Mouse (Mus musculus) liver, embryonic 13.5 days (tissue): ENCODE data around the gene Gm6583. TPM values are rescaled to one million over a fixed set of nuclear protein-coding genes. Genes with fewer than 3 reads are reported as not detected.
"Not testable (repeated sequence)": the region's sequence is repeated elsewhere in the genome, so short reads cannot be mapped to it uniquely, and the experiment has no call there.

Source experiments
- ATAC-seq: fragments of 200-750 bp; cut with Nextera tagmentation; 2 replicates; pipeline ENCODE4 v1.8.0; 2017; ENCODE audit warnings: low read depth, mild to moderate bottlenecking, moderate number of reproducible peaks, moderate library complexity
- DNase-seq: peaks from one replicate; pipeline ENCODE4 v3.0.0; 2022
- H3K27ac ChIP-seq: fragments of 300-500 bp; sonication (generic); 2 replicates; pipeline ENCODE4 v1.5.1; 2015; ENCODE audit warnings: moderate library complexity, mild to moderate bottlenecking, inconsistent platforms
- H3K27me3 ChIP-seq: fragments of 300-500 bp; sonication (generic); 2 replicates; pipeline ENCODE4 v1.6.1; 2015; ENCODE audit warnings: mild to moderate bottlenecking, inconsistent platforms
- H3K36me3 ChIP-seq: fragments of 300-500 bp; sonication (generic); 2 replicates; pipeline ENCODE4 v1.6.1; 2015; ENCODE audit warnings: mild to moderate bottlenecking, inconsistent platforms
- H3K4me1 ChIP-seq: fragments of 300-500 bp; sonication (generic); replicated peaks from 2 replicates; pipeline ENCODE4 v1.6.1; 2015; ENCODE audit warnings: inconsistent platforms
- H3K4me2 ChIP-seq: fragments of 300-500 bp; sonication (generic); 2 replicates; pipeline ENCODE4 v1.6.1; 2015; ENCODE audit warnings: inconsistent platforms, mild to moderate bottlenecking, moderate library complexity
- H3K4me3 ChIP-seq: fragments of 300-500 bp; sonication (generic); replicated peaks from 2 replicates; pipeline ENCODE4 v1.5.1; 2015; ENCODE audit warnings: mild to moderate bottlenecking, inconsistent platforms
- H3K9ac ChIP-seq: fragments of 300-500 bp; sonication (generic); 2 replicates; pipeline ENCODE4 v1.6.1; 2015; ENCODE audit warnings: mild to moderate bottlenecking, inconsistent platforms
- H3K9me3 ChIP-seq: fragments of 300-500 bp; sonication (generic); replicated peaks from 2 replicates; pipeline ENCODE4 v1.6.1; 2016; ENCODE audit warnings: inconsistent platforms
- WGBS: fragments of 180-500 bp; shearing (Covaris S2); methylation state at CpG from one replicate; pipeline ENCODE4 v1.1.7; 2015; ENCODE audit not compliant: insufficient replicate concordance; 5-methylcytosine and 5-hydroxymethylcytosine counted together
- polyA plus RNA-seq: library from polyadenylated mRNA; unstranded; fragments of >200 nt; fragmentation: Nextera tagmentation; extraction: Ambion mirVana; gene quantifications from 2 replicates; pipeline ENCODE4 v1.2.1, GENCODE M21; 2015

The Gm6583 gene
- polyA plus RNA-seq, 1 experiment from 2014 or later: 0.08 TPM

DNA sequence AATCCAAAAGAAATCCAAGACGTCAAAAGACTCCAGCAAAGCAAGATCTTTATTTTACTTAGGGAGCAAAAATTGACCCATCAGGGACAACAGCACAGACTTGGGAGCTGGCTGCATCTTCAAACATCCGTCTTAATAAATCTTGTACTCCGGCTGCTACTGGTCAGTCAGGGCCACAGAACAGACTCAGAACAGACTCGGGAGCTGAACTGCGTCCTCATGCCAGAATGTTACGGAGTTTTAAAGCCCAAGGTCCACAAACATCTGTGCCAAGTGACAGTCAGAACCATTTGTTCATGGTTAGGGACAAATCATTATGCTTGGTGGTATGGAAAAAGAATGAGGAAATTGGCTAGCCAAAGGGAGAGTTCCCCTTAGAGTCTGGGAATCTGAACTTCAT lies 32.6 kb downstream of the Gm6583 start:
- no peak overlapping the region for H3K4me2 ChIP-seq
- ATAC-seq (no peak), DNase-seq (no peak)
- no peak overlapping the region for H3K4me3 ChIP-seq
- 89% methylated on average over 6 of the region's 6 CpGs for WGBS
- no peak overlapping the region for H3K9ac ChIP-seq
- H3K9me3 ChIP-seq: no peaks in the 10 kb centered on the region
- H3K27ac ChIP-seq: no peak overlapping the region
- H3K4me1 ChIP-seq: peaks cover 52% of the 10 kb centered on the region
- H3K36me3 ChIP-seq: peaks cover 8% of the 10 kb centered on the region
- H3K27me3 ChIP-seq: no peaks in the 10 kb centered on the region

- Histone ChIP-seq H3K4me2 (no peak overlapping the region), H3K27ac (no peak overlapping the region), H3K9ac (no peak overlapping the region), H3K4me3 (no peak overlapping the region), H3K4me1 (peaks cover 45% of the 10 kb centered on the region), H3K36me3 (peaks cover 1% of the 10 kb centered on the region; the same call in 1 of the 2 replicates), H3K27me3 (no peaks in the 10 kb centered on the region), H3K9me3 (no peaks in the 10 kb centered on the region)
- ATAC-seq (no peak), DNase-seq (no peak)
- 58% methylated on average over 4 of the region's 4 CpGs for whole genome bisulfite sequencing
Observed at GRCm38 (mm10) chr5:112321376-112321775, 34.5 kb downstream of the Gm6583 start.

DNA sequence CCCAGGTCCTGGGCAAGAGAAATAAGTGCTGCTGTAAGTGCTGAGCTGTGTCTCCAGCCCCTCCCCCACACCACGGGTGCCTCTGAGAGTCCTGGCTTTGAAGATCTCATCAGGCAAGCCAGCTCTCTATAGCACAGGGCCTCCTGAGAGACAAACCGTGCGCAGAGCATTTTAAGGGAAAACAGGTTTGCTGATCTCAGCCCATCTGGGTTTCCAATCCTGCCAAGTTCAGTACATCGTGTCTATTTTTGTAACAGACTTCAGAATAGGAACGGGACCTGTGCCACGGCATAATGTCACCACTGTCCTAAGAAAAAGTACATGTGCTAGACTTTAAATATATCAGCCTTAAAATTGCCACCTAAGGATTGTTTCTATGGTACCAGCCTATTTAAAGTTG lies 34.9 kb downstream of the Gm6583 start:
- Histone ChIP-seq H3K27me3 (no peaks in the 10 kb centered on the region), H3K4me1 (peaks cover 45% of the 10 kb centered on the region), H3K4me3 (no peak overlapping the region), H3K4me2 (no peak overlapping the region), H3K9ac (no peak overlapping the region), H3K27ac (no peak overlapping the region), H3K36me3 (peaks cover 6% of the 10 kb centered on the region), H3K9me3 (no peaks in the 10 kb centered on the region)
- no peak for ATAC-seq
- 59% methylated on average over 6 of the region's 6 CpGs for WGBS
- no peak for DNase-seq

GRCm38 (mm10) chr5:112320379-112320778 lies 35.5 kb downstream of the Gm6583 start:
- WGBS: 67% methylated on average over 5 of the region's 5 CpGs
- no peak overlapping the region for H3K4me3 ChIP-seq
- no peak overlapping the region for H3K27ac ChIP-seq
- ATAC-seq (no peak), DNase-seq (no peak)
- H3K4me2 ChIP-seq: no peak overlapping the region
- no peaks in the 10 kb centered on the region for H3K27me3 ChIP-seq
- H3K9ac ChIP-seq: no peak overlapping the region
- H3K36me3 ChIP-seq: peaks cover 11% of the 10 kb centered on the region
- H3K4me1 ChIP-seq: peaks cover 39% of the 10 kb centered on the region
- H3K9me3 ChIP-seq: no peaks in the 10 kb centered on the region

- not testable (repeated sequence) for H3K27ac ChIP-seq, H3K9me3 ChIP-seq, H3K4me3 ChIP-seq, H3K4me2 ChIP-seq, H3K27me3 ChIP-seq, H3K9ac ChIP-seq
- Histone ChIP-seq H3K4me1 (peaks cover 29% of the 10 kb centered on the region), H3K36me3 (peaks cover 22% of the 10 kb centered on the region)
- WGBS: 59% methylated on average over 2 of the region's 2 CpGs
- ATAC-seq (peak; percentile 84), DNase-seq (peak; percentile 53)
Observed at GRCm38 (mm10) chr5:112319343-112319742, 36.5 kb downstream of the Gm6583 start.

GRCm38 (mm10) chr5:112317328-112317727 lies 38.5 kb downstream of the Gm6583 start:
- DNase-seq (no peak), ATAC-seq (no peak)
- WGBS: 37% methylated on average over 5 of the region's 5 CpGs
- H3K4me2 ChIP-seq: no peak overlapping the region
- H3K4me1 ChIP-seq: peaks cover 22% of the 10 kb centered on the region
- H3K4me3 ChIP-seq: no peak overlapping the region
- H3K9me3 ChIP-seq: no peaks in the 10 kb centered on the region
- no peak overlapping the region for H3K9ac ChIP-seq
- no peak overlapping the region for H3K27ac ChIP-seq
- H3K36me3 ChIP-seq: peaks cover 41% of the 10 kb centered on the region
- H3K27me3 ChIP-seq: no peaks in the 10 kb centered on the region

GRCm38 (mm10) chr5:112316468-112316867 lies 39.4 kb downstream of the Gm6583 start:
- 73% methylated on average over 5 of the region's 5 CpGs for WGBS
- no peak overlapping the region for H3K4me2 ChIP-seq

DNA sequence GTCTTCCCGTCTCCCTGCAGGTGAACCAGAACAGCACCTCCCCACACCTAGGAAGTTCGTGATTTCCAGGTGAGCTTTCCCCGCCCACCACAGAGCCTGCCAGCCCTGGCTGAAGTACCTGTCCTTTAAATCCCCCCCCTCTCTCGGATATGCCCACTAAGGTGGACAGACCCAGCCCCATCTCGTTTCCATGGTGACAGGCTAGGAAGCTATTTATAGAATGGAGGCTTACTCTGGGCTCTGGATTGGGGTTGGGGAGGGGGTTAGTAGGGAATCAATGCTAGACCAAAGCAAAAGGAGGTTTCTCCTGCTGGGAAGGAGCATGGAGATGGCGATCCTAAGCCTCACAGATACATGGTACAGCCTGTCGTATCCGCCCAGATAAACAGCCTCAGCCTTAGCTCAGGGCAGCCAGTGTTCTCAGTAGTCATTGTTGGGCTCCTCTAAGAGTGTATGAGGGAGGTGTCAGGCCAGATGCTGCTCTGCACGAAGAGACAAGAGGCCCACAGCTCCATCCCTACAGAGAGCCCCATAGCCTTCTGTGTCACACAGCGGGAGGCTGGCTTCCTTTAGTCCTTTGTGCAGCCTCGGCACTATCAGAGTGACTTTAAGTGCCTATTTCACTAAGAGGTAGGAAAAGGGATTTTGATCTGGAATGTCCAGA lies 42.5 kb downstream of the Gm6583 start:
- WGBS: 74% methylated on average over 11 of the region's 11 CpGs
- peaks cover 75% of the 10 kb centered on the region for H3K36me3 ChIP-seq

More at GRCm38 (mm10) chr5:112316468-112316867, 39.4 kb downstream of the Gm6583 start:
- no peaks in the 10 kb centered on the region for H3K9me3 ChIP-seq
- ATAC-seq: no peak
- peaks cover 48% of the 10 kb centered on the region for H3K36me3 ChIP-seq
- no peak overlapping the region for H3K9ac ChIP-seq
- H3K27ac ChIP-seq: no peak overlapping the region
- no peaks in the 10 kb centered on the region for H3K27me3 ChIP-seq
- H3K4me1 ChIP-seq: peaks cover 22% of the 10 kb centered on the region
- no peak for DNase-seq
- H3K4me3 ChIP-seq: no peak overlapping the region

DNA sequence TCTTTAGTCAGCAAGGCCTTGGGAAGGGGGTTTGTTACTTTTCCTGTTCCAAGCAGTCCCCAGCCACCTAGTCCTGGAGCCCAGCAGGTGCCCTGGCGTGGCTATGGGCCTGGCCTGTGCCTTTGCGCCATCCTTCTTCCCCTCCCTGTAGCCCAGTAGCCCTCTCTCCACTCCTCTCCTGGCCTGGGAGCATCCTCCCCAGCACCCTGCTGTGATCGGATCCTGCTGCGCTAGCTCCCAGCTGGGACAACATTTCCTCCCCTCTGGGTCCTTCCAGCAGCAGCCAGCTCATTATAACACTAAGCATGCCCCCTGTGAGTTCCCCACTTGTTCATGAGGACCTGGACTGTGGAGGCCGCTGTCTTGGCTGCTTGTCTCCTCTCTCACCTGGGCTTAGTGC lies 50.0 kb downstream of the Gm6583 start:
- Histone ChIP-seq H3K4me1 (peaks cover 21% of the 10 kb centered on the region), H3K36me3 (peaks cover 69% of the 10 kb centered on the region), H3K27me3 (no peaks in the 10 kb centered on the region), H3K4me2 (no peak overlapping the region), H3K9ac (no peak overlapping the region), H3K9me3 (no peaks in the 10 kb centered on the region), H3K4me3 (no peak overlapping the region), H3K27ac (no peak overlapping the region)
- ATAC-seq: no peak
- no peak for DNase-seq
- WGBS: 79% methylated on average over 5 of the region's 5 CpGs

More for the DNA sequence above, 42.5 kb downstream of the Gm6583 start:
- H3K4me3 ChIP-seq: no peak overlapping the region
- H3K27me3 ChIP-seq: no peaks in the 10 kb centered on the region
- H3K9me3 ChIP-seq: no peaks in the 10 kb centered on the region
- H3K9ac ChIP-seq: no peak overlapping the region
- H3K4me2 ChIP-seq: no peak overlapping the region
- peaks cover 9% of the 10 kb centered on the region; the same call in 1 of the 2 replicates for H3K4me1 ChIP-seq
- DNase-seq (no peak), ATAC-seq (no peak)
- no peak overlapping the region for H3K27ac ChIP-seq

Other genes with a start within 250 kb of the Gm6583 start
- gene Cryba4, start 103.5 kb downstream of the Gm6583 start, polyA plus RNA-seq: 0.33 and 0.60 TPM in 2 replicates
- gene Crybb1, start 100.2 kb downstream of the Gm6583 start, polyA plus RNA-seq: 0.23 and 0.30 TPM in 2 replicates
- 35.4 and 36.0 TPM in 2 replicates for gene Tpst2, start 79.3 kb downstream of the Gm6583 start, polyA plus RNA-seq
- gene Tfip11, start 29.7 kb downstream of the Gm6583 start, polyA plus RNA-seq: 14.1 and 15.7 TPM in 2 replicates
- 15.8 and 20.2 TPM in 2 replicates for gene Srrd, start 13.0 kb downstream of the Gm6583 start, polyA plus RNA-seq
- 12.1 and 13.4 TPM in 2 replicates for gene Hps4, start 12.9 kb downstream of the Gm6583 start, polyA plus RNA-seq
- gene Asphd2, start 38.8 kb upstream of the Gm6583 start, polyA plus RNA-seq: 0.30 and 0.46 TPM in 2 replicates
- not detected in 2 replicates for gene Gm6588, start 93.4 kb upstream of the Gm6583 start, polyA plus RNA-seq
- 0.05 and 0.06 TPM in 2 replicates for gene Sez6l, start 221.2 kb upstream of the Gm6583 start, polyA plus RNA-seq